Mouse (Mus musculus): ENCODE results near the gene Efemp2. TPM values are rescaled to one million over a fixed set of nuclear protein-coding genes. Genes with fewer than 3 reads are reported as not detected.
"Not testable (repeated sequence)": the region's sequence is repeated elsewhere in the genome, so short reads cannot be mapped to it uniquely, and the experiment has no call there.

Gene Efemp2
- total RNA-seq, 1 experiment from 2014 or later: 0.09 TPM

DNA sequence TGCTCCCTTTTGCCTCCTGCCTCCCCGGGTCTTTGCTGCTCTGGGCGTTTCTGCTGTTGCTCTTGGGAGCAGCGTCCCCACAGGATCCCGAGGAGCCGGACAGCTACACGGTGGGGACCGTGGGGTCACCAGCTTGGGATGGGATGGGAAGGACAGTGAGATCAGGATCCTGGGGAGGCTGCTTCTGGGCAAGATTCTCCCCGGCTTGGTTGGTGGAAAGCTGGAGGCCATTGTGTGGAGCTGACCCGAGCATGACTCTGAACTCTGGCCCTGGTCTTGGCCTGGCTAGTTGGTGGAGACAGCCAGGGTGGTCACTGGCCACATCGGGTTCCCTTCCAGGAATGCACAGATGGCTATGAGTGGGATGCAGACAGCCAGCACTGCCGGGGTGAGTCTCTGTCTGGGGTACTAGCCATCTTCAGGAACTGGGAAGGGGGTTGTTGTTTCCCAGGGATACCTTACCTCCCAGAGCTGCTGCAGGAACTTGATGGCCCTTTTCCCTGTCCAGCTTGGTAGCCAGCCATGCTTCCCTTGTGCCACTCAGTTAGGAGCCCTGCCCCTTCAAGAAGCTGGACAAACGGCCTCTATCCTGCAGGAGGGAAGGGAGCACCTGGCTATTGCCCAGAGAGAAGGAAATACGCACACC is 1.4 kb downstream of the Efemp2 start:
- ATAC-seq (replicated peaks; ENCODE audit: low read depth, poor library complexity, severe bottlenecking): no peak

DNA sequence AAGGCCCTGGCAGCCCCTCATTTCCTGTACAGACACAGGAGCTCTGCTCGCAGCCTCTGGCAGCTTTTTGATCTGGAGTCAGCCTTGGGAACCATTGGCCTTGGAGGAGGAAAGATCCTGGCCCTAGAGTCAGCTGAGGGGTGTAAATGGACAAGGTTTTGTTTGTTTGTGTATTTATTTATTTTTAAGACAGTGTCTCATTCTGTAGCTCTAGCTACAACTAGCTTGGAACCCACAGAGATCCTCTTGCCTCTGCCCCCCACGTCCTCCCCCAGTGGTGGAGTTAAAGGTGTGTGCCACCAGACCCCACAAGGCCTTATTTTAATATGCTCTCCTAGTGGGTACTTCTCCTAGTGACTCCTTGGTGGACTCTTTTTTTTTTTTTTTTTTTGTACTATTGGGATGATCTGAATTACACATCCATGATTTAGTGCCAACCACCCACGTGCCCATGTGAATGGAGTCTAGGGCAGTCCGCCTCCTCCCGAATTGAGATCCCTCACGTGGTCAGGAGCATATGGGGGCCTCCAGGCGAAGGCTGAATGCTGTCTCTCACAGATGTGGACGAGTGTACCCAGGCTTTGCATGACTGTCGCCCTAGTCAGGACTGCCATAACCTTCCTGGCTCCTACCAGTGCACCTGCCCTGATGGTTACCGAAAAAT is 3.4 kb downstream of the Efemp2 start:
- ATAC-seq (replicated peaks; ENCODE audit: low read depth, poor library complexity, severe bottlenecking): no peak

DNA sequence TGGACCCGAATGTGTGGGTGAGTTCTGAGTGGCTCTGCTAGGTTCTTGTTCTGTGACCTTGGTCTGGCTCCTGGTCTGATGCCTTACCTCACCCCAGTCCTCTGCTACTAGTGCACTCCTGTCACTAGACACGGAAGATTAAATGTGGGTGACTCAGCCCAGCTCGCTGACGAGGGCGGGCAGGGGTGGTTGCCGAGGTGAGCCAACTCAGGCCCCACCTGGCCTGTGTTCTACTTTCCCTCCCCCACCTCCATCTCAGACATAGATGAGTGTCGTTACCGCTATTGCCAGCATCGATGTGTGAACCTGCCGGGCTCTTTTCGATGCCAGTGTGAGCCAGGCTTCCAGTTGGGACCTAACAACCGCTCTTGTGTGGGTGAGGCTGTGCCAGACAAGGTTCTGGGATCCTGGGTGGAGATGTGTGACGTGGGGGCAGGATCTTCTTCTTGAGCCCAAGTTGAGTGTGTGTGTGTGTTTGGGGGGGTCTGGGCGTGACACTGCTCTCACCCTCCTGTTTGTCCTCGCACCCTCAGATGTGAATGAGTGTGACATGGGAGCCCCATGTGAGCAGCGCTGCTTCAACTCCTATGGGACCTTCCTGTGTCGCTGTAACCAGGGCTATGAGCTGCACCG is 4.0 kb downstream of the Efemp2 start:
- ATAC-seq (replicated peaks; ENCODE audit: low read depth, poor library complexity, severe bottlenecking): no peak

DNA sequence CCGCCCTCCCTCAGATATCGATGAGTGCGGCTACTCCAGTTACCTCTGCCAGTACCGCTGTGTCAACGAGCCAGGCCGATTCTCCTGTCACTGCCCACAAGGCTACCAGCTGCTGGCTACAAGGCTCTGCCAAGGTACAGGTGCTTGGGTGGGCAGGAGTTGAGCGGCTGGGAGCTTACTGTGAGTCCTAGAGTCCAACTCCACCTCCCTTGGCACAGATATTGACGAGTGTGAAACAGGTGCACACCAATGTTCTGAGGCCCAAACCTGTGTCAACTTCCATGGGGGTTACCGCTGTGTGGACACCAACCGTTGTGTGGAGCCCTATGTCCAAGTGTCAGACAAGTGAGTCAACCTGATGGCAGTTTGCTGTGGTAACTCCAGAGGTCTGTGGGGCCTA is 6.3 kb downstream of the Efemp2 start:
- no peak for ATAC-seq (replicated peaks; ENCODE audit: low read depth, poor library complexity, severe bottlenecking)

DNA sequence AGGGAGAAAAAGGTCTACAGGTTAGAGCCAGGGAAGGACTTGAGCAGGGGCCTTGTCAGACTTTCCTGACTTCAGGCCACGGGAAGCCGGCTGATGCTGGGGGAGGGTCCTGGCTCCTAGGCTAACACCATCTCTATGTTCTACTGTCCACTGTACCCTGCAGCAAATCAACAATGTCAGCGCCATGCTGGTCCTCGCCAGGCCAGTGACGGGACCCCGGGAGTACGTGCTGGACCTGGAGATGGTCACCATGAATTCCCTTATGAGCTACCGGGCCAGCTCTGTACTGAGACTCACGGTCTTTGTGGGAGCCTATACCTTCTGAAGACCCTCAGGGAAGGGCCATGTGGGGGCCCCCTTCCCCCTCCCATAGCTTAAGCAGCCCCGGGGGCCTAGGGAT is 7.6 kb downstream of the Efemp2 start:
- ATAC-seq (replicated peaks; ENCODE audit: low read depth, poor library complexity, severe bottlenecking): no peak

DNA sequence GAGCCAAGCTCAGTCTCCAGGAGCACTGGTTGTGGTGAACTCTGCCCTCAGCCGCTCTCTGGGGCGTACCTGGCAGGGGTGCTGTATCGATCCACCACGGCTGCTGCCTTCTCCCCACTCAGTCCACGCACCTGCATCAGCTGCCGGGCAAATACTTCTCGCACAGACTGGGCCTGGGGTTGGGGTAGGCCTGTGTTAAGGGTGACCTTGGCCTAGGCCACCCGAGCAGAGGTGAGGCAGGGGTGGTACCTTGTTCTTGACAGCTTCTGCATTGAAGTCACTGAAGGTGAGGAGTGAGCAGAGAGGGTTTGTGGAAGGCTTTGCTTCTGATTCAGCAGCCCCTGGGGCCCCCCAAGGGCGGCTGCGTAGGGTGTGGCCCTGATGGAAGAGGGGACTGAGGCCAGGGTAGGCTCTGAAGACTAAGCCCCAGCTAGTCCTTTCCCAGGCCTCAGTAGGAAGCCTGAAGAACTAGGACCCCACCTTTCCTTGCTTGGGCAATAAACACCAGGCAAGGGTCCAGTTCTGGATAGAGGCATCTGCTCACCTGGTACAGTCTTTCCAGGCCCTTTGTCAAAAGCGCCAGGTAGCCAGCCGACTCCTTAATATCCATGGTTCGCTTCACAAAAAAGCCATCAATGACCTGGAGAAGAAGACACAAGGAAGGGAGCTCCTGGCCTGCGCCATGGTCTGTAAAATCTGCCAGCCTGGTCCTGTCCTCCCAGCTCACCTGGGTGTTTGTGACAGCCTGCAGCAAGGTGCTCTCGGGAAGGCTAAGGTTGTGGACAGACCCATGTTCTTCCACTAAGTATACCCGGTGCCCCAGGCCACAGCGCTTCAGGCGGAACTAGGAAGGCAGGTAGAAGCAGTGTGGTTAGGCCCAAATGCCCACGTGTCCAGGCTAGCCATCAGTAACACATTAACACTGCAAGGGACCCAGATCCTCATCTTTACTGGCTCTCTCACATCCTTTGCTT is 9.9 kb downstream of the Efemp2 start:
- ATAC-seq (replicated peaks; ENCODE audit: low read depth, poor library complexity, severe bottlenecking): no peak

DNA sequence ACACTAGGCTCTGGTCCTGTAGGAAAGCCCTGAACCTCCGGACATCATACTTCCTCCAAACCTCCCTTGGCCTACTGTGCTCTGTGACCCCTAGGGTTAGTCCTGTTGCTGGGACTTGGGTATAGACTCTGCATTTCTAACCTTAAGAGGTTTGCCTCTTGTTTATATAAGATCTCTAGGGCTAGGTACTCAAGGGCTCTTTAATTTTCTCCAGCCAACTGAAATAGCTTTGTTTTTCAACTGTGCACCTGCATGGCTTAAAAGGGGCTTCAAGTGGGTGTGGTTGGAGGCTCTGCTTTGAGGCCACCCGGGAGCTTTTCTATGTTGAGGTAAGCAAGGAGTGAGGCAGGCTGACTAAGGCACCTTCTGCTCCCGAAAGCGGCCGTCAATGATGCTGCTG is 10.7 kb downstream of the Efemp2 start:
- ATAC-seq (replicated peaks; ENCODE audit: low read depth, poor library complexity, severe bottlenecking): no peak

DNA sequence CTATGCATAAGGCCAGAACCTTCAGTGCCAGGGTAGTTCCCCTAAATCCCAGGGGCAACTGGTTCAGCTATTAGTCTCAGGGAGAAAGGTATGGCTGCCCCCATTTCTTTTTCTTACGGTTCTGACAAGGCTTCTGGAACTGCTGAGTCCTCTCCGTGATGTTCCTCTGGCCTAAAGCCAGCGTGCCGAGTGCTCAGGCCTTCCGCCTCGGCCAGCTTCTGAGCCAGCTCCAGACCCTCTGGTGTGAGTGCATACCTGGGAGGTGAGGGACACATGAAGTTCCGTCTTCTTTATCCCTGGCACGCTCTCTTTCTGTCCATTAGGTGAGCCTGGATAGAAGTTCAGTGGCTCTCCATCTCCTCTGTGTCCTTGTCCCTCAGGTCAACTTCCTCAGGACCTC is 11.6 kb downstream of the Efemp2 start:
- ATAC-seq (replicated peaks; ENCODE audit: low read depth, poor library complexity, severe bottlenecking): no peak

DNA sequence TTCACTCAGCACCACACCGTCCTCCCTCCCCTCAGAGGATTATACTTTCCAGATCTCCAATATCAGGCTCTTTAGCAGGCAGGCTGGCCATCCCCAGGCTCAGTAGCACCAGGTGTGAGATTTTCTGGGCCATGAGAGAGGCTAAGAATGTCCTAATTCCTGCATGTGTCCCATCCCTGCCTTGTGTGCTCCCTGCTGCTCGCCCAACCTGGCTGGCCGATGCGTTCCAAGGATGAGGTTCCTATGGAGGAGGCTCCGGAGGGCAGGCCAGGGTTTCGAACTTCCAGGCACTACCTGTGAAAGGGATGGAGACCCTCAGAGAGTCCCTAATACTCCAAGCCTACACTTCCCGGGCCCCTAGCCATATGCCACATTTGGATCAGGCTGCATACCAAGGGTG is 12.1 kb downstream of the Efemp2 start:
- no peak for ATAC-seq (replicated peaks; ENCODE audit: low read depth, poor library complexity, severe bottlenecking)

DNA sequence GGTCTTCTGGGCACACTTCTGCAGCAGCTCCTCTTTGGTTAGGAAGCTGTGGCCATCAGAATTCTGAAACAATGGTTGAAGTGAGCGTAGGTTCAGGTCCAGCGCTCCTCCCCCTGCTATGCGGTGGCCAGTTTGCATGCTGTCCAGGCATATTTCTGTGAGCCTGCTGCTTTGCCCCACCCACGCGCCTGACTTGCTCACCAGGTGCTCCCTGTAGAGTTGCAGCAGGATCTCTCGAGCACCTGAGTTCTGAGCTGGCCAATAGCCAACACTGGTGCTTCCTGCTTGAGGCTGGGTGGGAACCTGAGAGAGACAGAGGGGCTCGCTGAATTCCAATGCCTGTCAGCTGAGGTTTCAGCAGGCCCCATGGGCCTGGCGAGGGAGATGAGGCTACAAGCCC is 12.5 kb downstream of the Efemp2 start:
- ATAC-seq (replicated peaks; ENCODE audit: low read depth, poor library complexity, severe bottlenecking): no peak

DNA sequence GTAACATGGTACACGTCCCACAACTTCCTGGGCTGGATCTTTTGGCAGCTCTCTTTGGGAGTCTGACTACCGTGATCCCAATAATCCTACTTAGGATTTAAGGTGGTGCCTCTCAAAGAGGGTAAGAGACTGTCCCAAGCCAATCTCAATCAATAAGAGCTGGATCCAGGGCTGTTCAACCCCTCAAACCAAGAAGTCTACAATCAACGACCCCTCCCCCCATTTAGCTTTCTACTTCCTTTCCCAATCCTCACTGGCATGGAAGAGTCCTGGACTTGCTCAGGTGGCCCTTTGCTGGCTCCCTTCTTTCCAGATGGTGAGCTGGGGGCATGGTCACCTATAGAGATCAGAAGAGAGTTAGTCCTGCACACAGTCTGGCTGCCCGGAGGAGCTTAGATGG is 13.0 kb downstream of the Efemp2 start:
- no peak for ATAC-seq (replicated peaks; ENCODE audit: low read depth, poor library complexity, severe bottlenecking)

DNA sequence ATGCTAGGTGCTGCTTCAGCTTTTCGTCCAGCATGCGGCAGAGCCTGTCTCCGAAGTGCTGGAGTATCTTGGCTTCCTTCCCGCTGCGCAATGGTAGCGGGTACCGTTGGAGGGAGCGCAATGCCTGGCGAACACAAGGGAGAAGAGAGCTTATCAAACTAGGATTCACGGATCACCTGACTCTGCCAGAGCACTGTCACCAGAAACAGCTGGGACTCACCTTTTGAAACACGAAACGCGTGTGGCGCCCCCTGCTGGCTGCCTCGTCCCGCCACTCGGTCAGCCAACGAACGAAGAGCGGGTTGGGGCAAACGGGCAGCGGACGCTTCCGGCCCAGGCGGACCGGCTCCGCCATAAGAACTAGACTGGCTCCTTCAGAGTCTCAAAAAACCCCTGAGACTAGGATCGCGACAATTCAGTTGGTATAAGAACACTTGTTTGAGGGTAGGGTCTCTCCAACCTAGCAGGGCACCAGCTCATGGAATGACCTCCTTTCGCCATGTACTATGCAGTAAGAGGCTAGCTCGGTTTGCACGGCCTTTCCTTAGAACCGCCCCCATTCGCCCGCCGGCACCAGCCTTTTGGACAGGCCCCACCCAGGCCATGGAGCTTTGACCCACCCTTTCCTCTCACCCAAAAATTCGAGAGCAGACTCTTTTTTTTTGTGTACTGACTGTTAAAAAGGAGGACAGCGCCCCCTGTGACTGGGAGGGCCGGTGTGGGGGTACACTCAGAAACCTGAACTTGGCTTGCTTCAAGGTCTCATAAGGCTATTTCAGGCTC is 14.2 kb downstream of the Efemp2 start, which contains the start of gene Mus81:
Gene Mus81, minus strand, starts transcription at position 635 of the 783 bp plus-strand sequence.
- ATAC-seq (replicated peaks; ENCODE audit: low read depth, poor library complexity, severe bottlenecking): peak; percentile 46

DNA sequence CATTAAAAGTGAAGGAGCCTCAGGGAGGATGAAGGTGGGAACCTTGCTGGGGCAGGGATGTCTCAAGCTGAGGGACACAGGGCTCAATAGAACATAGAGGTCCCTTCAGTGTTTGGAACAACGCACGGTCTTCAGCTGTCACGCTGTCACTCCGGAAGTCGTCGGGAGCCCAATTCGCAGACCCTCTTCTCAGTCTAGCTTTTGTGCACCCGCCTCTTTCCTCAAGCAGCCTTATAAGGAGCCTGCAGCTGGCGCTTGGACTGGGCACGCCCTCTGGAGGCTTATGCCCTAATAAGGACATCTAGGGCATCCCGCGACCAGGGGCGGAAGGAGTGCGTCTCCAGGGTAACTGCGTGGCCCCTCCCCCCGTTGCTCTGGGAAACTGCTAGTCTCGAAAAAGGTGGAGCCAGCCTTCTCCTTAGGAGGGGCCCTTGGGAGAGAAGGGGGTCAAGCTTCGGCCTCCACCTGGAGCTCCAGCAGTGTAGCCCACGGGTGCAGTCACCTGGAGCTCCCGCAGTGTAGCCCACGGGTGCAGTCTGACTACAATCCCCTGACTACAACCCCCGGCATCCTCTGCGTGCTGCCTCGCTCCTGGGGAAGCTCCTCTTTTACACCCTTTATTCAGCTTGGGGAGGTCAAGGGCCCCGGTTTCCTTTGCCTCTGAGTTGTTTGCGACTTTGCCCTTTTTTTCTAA is 15.3 kb downstream of the Efemp2 start:
- ATAC-seq (replicated peaks; ENCODE audit: low read depth, poor library complexity, severe bottlenecking): peak; percentile 57

DNA sequence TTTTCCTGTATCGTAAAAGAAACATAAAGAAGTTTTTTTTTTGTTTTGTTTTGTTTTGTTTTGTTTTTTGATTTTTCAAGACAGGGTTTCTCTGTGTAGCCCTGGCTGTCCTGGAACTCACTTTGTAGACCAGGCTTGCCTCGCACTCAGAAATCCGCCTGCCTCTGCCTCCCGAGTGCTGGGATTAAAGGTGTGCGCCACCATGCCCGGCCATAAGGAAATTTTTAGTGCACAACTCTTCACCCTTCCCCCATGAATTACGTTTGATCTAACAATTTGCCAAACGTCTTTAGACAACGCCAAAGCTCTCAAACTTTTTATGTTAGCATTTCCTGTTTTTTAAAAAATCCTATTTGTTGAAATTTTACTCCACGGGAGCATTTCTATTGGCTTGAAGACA is 16.0 kb downstream of the Efemp2 start:
- ATAC-seq (replicated peaks; ENCODE audit: low read depth, poor library complexity, severe bottlenecking): not testable (repeated sequence)

DNA sequence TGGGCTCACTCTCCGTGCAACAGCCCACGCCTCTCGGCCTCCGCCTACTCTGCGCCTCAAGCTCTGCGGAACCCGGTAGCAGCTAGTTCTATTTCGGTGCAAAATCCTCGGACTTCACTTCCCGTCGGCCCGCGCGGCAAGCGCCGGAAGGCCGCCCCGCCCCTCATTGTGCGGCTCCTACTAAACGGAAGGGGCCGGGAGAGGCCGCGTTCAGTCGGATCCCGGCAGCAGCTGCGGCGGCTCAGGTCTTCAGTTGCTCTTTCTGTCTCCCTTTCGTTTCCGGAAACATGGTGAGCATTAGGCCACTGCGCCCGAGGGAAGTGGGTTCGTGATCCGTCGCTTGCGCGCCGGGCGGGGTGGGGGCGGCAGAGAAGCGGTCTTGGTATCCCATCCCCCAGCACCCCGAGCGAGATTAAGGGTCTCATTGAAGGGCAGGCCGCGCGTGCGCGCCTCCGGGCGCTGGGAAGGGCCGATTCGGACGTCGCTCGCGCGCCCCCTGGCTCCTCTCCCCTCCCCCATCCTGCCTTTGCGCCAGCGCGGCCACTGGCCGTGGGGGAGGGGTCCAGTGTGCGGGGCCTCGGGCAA is 16.7 kb downstream of the Efemp2 start, which contains the start of gene Cfl1:
Gene Cfl1, plus strand, starts transcription at position 143 of the 585 bp plus-strand sequence.
- peak; percentile 46 for ATAC-seq (replicated peaks; ENCODE audit: low read depth, poor library complexity, severe bottlenecking)

DNA sequence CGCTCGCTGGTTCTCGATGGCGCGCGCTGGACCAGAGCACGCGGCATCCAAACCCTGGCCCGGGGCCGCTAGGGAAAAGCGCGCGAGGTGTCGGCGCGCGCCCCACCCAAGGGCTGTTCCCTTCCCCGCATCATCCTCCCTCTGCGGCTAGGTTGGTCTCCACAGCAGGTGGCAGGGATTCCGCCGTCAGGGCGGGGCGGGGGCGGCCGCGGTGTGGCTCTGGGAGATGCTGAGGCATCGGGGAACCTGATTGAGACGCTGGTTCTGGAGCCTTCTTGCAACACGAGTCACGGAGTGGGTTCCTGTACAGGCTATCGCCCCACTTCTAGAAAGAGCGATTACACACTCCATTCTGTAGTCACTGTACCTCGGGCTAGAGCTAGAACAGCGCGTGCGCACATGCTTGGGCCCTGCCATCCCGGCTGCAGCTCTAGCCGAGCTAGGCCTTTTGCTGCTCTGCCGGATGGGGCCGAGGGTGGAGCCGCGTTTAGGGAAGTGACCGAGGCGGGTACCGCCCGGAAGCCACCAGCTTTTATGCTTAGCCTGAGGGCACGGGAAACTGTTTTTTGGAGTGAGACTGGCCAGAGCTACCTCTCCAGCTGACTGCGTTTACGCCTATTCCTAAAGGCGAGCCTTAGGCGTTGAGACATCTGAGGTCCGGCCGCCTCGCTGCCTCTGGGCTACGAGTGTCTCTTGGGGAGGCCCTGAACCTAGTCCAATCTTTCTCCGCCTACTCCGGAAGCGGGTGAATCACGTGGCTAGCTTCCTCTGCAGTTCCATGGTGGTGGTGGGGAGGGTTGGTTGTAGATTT is 17.3 kb downstream of the Efemp2 start:
- ATAC-seq (replicated peaks; ENCODE audit: low read depth, poor library complexity, severe bottlenecking): peak; percentile 34

DNA sequence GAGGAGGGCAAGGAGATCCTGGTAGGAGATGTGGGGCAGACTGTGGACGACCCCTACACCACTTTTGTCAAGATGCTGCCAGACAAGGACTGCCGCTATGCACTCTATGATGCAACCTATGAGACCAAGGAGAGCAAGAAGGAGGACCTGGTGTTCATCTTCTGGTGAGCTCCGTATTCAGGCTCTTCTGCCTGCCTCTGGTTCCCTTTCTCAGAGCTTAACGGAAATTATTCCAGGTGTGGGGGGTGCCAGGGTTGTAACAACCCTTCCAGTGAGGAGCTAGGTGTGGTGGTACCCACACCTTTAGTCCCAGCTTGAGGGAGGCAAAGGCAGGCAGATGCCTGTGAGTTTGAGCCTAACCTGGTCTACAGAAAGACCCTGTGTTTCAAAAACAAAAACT is 18.9 kb downstream of the Efemp2 start:
- no peak for ATAC-seq (replicated peaks; ENCODE audit: low read depth, poor library complexity, severe bottlenecking)

DNA sequence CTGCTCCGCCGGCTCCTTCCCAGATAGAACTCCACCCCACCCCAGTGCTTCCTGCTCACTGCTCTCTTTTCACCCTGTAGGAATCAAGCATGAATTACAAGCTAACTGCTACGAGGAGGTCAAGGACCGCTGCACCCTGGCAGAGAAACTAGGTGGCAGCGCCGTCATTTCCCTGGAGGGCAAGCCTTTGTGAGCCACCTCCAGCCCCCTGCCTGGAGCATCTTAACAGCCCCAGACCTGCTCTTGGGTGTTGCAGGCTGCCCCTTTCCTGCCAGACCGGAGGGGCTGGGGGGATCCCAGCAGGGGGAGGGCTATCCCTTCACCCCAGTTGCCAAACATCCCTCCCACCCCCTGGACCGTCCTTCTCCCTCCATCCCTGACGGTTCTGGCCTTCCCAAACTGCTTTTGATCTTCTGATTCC is 19.6 kb downstream of the Efemp2 start:
- ATAC-seq (replicated peaks; ENCODE audit: low read depth, poor library complexity, severe bottlenecking): not testable (repeated sequence)

All from common myeloid progenitor, adult 5-6 weeks (primary cell).